Mouse (Mus musculus): ENCODE data around the gene Celf1. TPM values are rescaled to one million over a fixed set of nuclear protein-coding genes. Genes with fewer than 3 reads are reported as not detected.

The Celf1 gene
- total and polyA plus RNA-seq, 2 experiments from 2014 or later = 72.6 to 113 TPM

- Histone ChIP-seq H3K27ac (ENCODE audit: low read depth) (peak overlapping the region; percentile 43; the same call in 1 of the 2 replicates), H3K9ac (replicated peaks; ENCODE audit: low read depth, low read length) (no peak overlapping the region), H3K4me1 (ENCODE audit: control insufficient read depth, insufficient read depth) (peaks cover 29% of the 10 kb centered on the region), H3K36me3 (replicated peaks; ENCODE audit: control insufficient read depth, insufficient read depth, low read length) (peaks cover 35% of the 10 kb centered on the region), H3K4me3 (ENCODE audit: low read depth, low read length) (no peak overlapping the region), H3K9me3 (replicated peaks; ENCODE audit: control insufficient read depth, low read length) (no peaks in the 10 kb centered on the region), H3K27me3 (ENCODE audit: control insufficient read depth, insufficient read depth, low read length) (no peaks in the 10 kb centered on the region), H3K4me2 (ENCODE audit: low read depth, low read length) (no peak overlapping the region)
- WGBS = 55% methylated on average over 3 of the region's 3 CpGs
- ATAC-seq (ENCODE audit: insufficient read depth, low read depth) = no peak
- peak; percentile 60 for TF ChIP-seq CTCF (IDR thresholded peaks at IDR 0.05; ENCODE audit: low read depth)
- no peak for TF ChIP-seq EP300 (IDR thresholded peaks at IDR 0.05; ENCODE audit: low read depth)
- no peak for DNase-seq (ENCODE audit: low spot score)
These were observed 125.4 kb downstream of the Celf1 start for GRCm38 (mm10) chr2:91065544-91065943.

GRCm38 (mm10) chr2:91066455-91066854 is 126.3 kb downstream of the Celf1 start:
- H3K4me1 ChIP-seq (ENCODE audit: control insufficient read depth, insufficient read depth) = peaks cover 30% of the 10 kb centered on the region
- H3K27ac ChIP-seq (ENCODE audit: low read depth) = peak overlapping the region; percentile 43
- ATAC-seq (ENCODE audit: insufficient read depth, low read depth) (peak; percentile 55), DNase-seq (ENCODE audit: low spot score) (peak; percentile 79)
- H3K4me3 ChIP-seq (ENCODE audit: low read depth, low read length) = no peak overlapping the region
- TF ChIP-seq CTCF (IDR thresholded peaks at IDR 0.05; ENCODE audit: low read depth) = peak; percentile 30
- TF ChIP-seq EP300 (IDR thresholded peaks at IDR 0.05; ENCODE audit: low read depth) = 0 out of 2 replicates have a peak, but pooled peaks have one; percentile 60
- H3K4me2 ChIP-seq (ENCODE audit: low read depth, low read length) = no peak overlapping the region
- H3K9ac ChIP-seq (replicated peaks; ENCODE audit: low read depth, low read length) = no peak overlapping the region
- 52% methylated on average over 3 of the region's 3 CpGs for WGBS
- H3K36me3 ChIP-seq (replicated peaks; ENCODE audit: control insufficient read depth, insufficient read depth, low read length) = peaks cover 32% of the 10 kb centered on the region
- no peaks in the 10 kb centered on the region for H3K9me3 ChIP-seq (replicated peaks; ENCODE audit: control insufficient read depth, low read length)
- no peaks in the 10 kb centered on the region for H3K27me3 ChIP-seq (ENCODE audit: control insufficient read depth, insufficient read depth, low read length)

- 60% methylated on average over 13 of the region's 13 CpGs for WGBS
- no peaks in the 10 kb centered on the region for H3K27me3 ChIP-seq (ENCODE audit: control insufficient read depth, insufficient read depth, low read length)
- peaks cover 30% of the 10 kb centered on the region for H3K4me1 ChIP-seq (ENCODE audit: control insufficient read depth, insufficient read depth)
- H3K4me3 ChIP-seq (ENCODE audit: low read depth, low read length) = peak overlapping the region; percentile 80
- H3K9me3 ChIP-seq (replicated peaks; ENCODE audit: control insufficient read depth, low read length) = no peaks in the 10 kb centered on the region
- H3K27ac ChIP-seq (ENCODE audit: low read depth) = peak overlapping the region; percentile 94; the same call in 1 of the 2 replicates
- peak overlapping the region; percentile 81; the same call in 1 of the 2 replicates for H3K9ac ChIP-seq (replicated peaks; ENCODE audit: low read depth, low read length)
- ATAC-seq (ENCODE audit: insufficient read depth, low read depth) (no peak), DNase-seq (ENCODE audit: low spot score) (no peak)
- peaks cover 20% of the 10 kb centered on the region for H3K36me3 ChIP-seq (replicated peaks; ENCODE audit: control insufficient read depth, insufficient read depth, low read length)
- no peak for TF ChIP-seq EP300 (IDR thresholded peaks at IDR 0.05; ENCODE audit: low read depth)
- no peak for TF ChIP-seq CTCF (IDR thresholded peaks at IDR 0.05; ENCODE audit: low read depth)
- H3K4me2 ChIP-seq (ENCODE audit: low read depth, low read length) = peak overlapping the region; percentile 77
These were observed 128.1 kb downstream of the Celf1 start for GRCm38 (mm10) chr2:91068162-91068871.

DNA sequence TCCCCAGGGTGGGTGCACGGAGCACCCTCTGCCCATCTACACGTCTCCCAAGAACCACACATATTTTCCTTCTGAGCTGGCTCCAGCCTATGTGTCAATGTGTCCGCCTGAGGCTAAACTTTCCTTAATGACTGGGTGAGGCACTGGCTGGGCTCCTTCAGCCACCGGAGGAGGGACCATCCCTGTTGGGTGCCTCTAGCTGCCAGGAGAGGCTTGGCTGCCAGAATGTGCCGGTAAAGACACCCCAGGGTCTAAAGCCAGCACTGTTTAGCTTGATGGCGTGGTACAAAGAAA is 128.6 kb downstream of the Celf1 start:
- no peak for ATAC-seq (ENCODE audit: insufficient read depth, low read depth)
- Histone ChIP-seq H3K36me3 (replicated peaks; ENCODE audit: control insufficient read depth, insufficient read depth, low read length) (peaks cover 15% of the 10 kb centered on the region), H3K9me3 (replicated peaks; ENCODE audit: control insufficient read depth, low read length) (no peaks in the 10 kb centered on the region), H3K4me3 (ENCODE audit: low read depth, low read length) (peak overlapping the region; percentile 80), H3K4me2 (ENCODE audit: low read depth, low read length) (peak overlapping the region; percentile 77), H3K27ac (ENCODE audit: low read depth) (peak overlapping the region; percentile 94), H3K27me3 (ENCODE audit: control insufficient read depth, insufficient read depth, low read length) (no peaks in the 10 kb centered on the region), H3K4me1 (ENCODE audit: control insufficient read depth, insufficient read depth) (peaks cover 30% of the 10 kb centered on the region), H3K9ac (replicated peaks; ENCODE audit: low read depth, low read length) (peak overlapping the region; percentile 81; the same call in 1 of the 2 replicates)
- TF ChIP-seq EP300 (IDR thresholded peaks at IDR 0.05; ENCODE audit: low read depth) (no peak), CTCF (IDR thresholded peaks at IDR 0.05; ENCODE audit: low read depth) (no peak)
- WGBS = 39% methylated on average over 6 of the region's 6 CpGs
- DNase-seq (ENCODE audit: low spot score) = no peak

Other genes with a start within 250 kb of the Celf1 start
- gene Fnbp4, start 195.0 kb upstream of the Celf1 start, total RNA-seq (2014; rRNA removed; ENCODE audit: low replicate concordance) = 20.9 and 39.0 TPM in 2 replicates
- gene Fnbp4, start 195.0 kb upstream of the Celf1 start, polyA plus RNA-seq (2015; fragmentation: Nextera tagmentation; extraction: Ambion mirVana) = 19.3 and 23.8 TPM in 2 replicates
- gene Agbl2, start 157.7 kb upstream of the Celf1 start, total RNA-seq (2014; rRNA removed; ENCODE audit: low replicate concordance) = 1.4 and 4.8 TPM in 2 replicates
- gene Agbl2, start 157.7 kb upstream of the Celf1 start, polyA plus RNA-seq (2015; fragmentation: Nextera tagmentation; extraction: Ambion mirVana) = 0.70 and 0.98 TPM in 2 replicates
- gene Mtch2, start 93.2 kb upstream of the Celf1 start, total RNA-seq (2014; rRNA removed; ENCODE audit: low replicate concordance) = 181 and 206 TPM in 2 replicates
- 246 and 266 TPM in 2 replicates for gene Mtch2, start 93.2 kb upstream of the Celf1 start, polyA plus RNA-seq (2015; fragmentation: Nextera tagmentation; extraction: Ambion mirVana)
- gene C1qtnf4, start 54.5 kb upstream of the Celf1 start, total RNA-seq (2014; rRNA removed; ENCODE audit: low replicate concordance) = 15.5 and 18.7 TPM in 2 replicates
- 23.7 and 28.1 TPM in 2 replicates for gene C1qtnf4, start 54.5 kb upstream of the Celf1 start, polyA plus RNA-seq (2015; fragmentation: Nextera tagmentation; extraction: Ambion mirVana)
- gene Kbtbd4, start 35.6 kb upstream of the Celf1 start, total RNA-seq (2014; rRNA removed; ENCODE audit: low replicate concordance) = 19.5 and 28.3 TPM in 2 replicates
- 16.4 and 17.8 TPM in 2 replicates for gene Kbtbd4, start 35.6 kb upstream of the Celf1 start, polyA plus RNA-seq (2015; fragmentation: Nextera tagmentation; extraction: Ambion mirVana)
- gene Ndufs3, start 35.6 kb upstream of the Celf1 start, total RNA-seq (2014; rRNA removed; ENCODE audit: low replicate concordance) = 556 and 596 TPM in 2 replicates
- gene Ndufs3, start 35.6 kb upstream of the Celf1 start, polyA plus RNA-seq (2015; fragmentation: Nextera tagmentation; extraction: Ambion mirVana) = 620 and 652 TPM in 2 replicates
- gene Rapsn, start 95.2 kb downstream of the Celf1 start, total RNA-seq (2014; rRNA removed; ENCODE audit: low replicate concordance) = 50.0 and 62.0 TPM in 2 replicates
- 29.4 and 32.6 TPM in 2 replicates for gene Rapsn, start 95.2 kb downstream of the Celf1 start, polyA plus RNA-seq (2015; fragmentation: Nextera tagmentation; extraction: Ambion mirVana)
- gene Psmc3, start 113.6 kb downstream of the Celf1 start, total RNA-seq (2014; rRNA removed; ENCODE audit: low replicate concordance) = 172 and 264 TPM in 2 replicates
- 296 and 300 TPM in 2 replicates for gene Psmc3, start 113.6 kb downstream of the Celf1 start, polyA plus RNA-seq (2015; fragmentation: Nextera tagmentation; extraction: Ambion mirVana)
- gene Slc39a13, start 130.0 kb downstream of the Celf1 start, total RNA-seq (2014; rRNA removed; ENCODE audit: low replicate concordance) = 67.0 and 105 TPM in 2 replicates
- 37.9 and 40.8 TPM in 2 replicates for gene Slc39a13, start 130.0 kb downstream of the Celf1 start, polyA plus RNA-seq (2015; fragmentation: Nextera tagmentation; extraction: Ambion mirVana)
- 2.5 and 21.3 TPM in 2 replicates for gene Spi1, start 142.0 kb downstream of the Celf1 start, total RNA-seq (2014; rRNA removed; ENCODE audit: low replicate concordance)
- gene Spi1, start 142.0 kb downstream of the Celf1 start, polyA plus RNA-seq (2015; fragmentation: Nextera tagmentation; extraction: Ambion mirVana) = 3.1 and 3.2 TPM in 2 replicates
- 2,256 and 2,313 TPM in 2 replicates for gene Mybpc3, start 177.8 kb downstream of the Celf1 start, total RNA-seq (2014; rRNA removed; ENCODE audit: low replicate concordance)
- gene Mybpc3, start 177.8 kb downstream of the Celf1 start, polyA plus RNA-seq (2015; fragmentation: Nextera tagmentation; extraction: Ambion mirVana) = 1,065 and 1,207 TPM in 2 replicates
- 2.1 and 4.3 TPM in 2 replicates for gene Madd, start 243.5 kb downstream of the Celf1 start, total RNA-seq (2014; rRNA removed; ENCODE audit: low replicate concordance)
- gene Madd, start 243.5 kb downstream of the Celf1 start, polyA plus RNA-seq (2015; fragmentation: Nextera tagmentation; extraction: Ambion mirVana) = 2.4 TPM in 2 replicates